Mouse (Mus musculus) erythroblast, embryonic 14.5 days (primary cell): ENCODE measurements around the gene Usp32.

ENCODE experiments used
- GATA1 ChIP-seq: IDR thresholded peaks from 2 replicates; pipeline ENCODE4 v1.6.1; 2012; ENCODE audit warnings: low read length, inconsistent platforms, mixed read lengths
- TAL1 ChIP-seq: IDR thresholded peaks from 3 replicates; pipeline ENCODE4 v1.6.1; 2012; ENCODE audit warnings: low read length, inconsistent platforms, mixed read lengths

GRCm38 (mm10) chr11:85086253-85086652 lies 53.7 kb downstream of the Usp32 start:
- TF ChIP-seq GATA1: no peak
- no peak for TF ChIP-seq TAL1
